Mouse (Mus musculus): ENCODE results near the gene Sbsn.
A peak's percentile ranks its signal among the peaks of the same experiment; 100 is the strongest.

The Sbsn gene

DNA sequence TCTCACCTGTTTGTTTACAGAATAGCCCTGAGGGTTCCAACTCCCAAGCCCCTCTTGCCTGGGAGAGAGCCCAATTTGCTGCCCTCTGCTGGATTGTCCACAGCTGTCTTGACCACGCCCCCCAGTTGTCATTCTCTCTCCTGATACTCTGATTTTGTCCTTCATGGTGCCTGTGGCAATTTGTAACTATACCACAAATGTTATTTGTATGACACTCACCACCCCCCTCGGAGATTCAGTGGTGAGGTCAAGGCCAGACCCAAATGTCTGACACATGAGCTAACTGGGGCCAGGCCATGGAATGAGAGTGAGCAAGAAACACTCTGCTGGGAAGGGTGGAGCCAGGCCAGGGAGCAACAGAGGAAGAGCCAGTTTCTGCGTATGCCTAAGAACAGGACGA is 7.6 kb downstream of the Sbsn start:
- no peak for DNase-seq

DNA sequence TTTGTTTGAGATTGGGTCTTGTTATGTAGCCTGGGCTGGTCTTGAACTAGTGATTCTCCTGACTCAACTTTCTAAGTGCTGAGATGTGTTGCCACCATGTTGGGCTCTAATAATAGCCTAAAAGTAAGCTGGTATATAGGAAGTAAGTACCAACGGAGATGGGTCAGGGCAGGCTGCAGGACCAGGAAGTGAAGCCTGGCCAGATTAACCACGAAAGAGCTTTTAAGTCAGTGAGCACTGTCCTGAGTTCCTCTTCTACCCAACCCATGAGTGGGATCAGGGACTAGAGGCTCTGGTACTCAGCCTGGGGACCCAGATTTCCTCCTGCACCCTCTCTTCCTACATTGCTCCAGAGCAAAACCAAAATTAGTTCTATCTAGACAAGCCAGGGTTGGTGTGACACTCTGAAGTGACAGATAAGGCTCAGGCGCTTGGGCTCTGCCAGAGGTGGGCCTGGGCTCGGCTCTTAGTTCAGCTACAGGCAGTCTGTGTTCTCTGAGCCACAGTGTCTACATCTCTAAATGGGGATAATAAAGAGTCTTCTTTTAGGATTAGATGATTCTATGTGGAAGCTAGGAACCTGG is 10.6 kb downstream of the Sbsn start:
- no peak for DNase-seq

GRCm38 (mm10) chr7:30763456-30763855 is 12.2 kb downstream of the Sbsn start, which contains the start of gene Dmkn:
Gene Dmkn, plus strand, starts transcription at chr7:30763756.
- no peak for DNase-seq

GRCm38 (mm10) chr7:30765173-30765572 is 13.9 kb downstream of the Sbsn start:
- no peak for DNase-seq

- DNase-seq, result no peak
Measured at GRCm38 (mm10) chr7:30766408-30766807, 15.1 kb downstream of the Sbsn start.

- DNase-seq, result no peak
Measured at GRCm38 (mm10) chr7:30769236-30769635, 18.0 kb downstream of the Sbsn start.

- no peak for DNase-seq
Measured at GRCm38 (mm10) chr7:30776104-30776503, 24.8 kb downstream of the Sbsn start.

- DNase-seq, result no peak
Measured at GRCm38 (mm10) chr7:30777081-30777579, 25.9 kb downstream of the Sbsn start.

DNA sequence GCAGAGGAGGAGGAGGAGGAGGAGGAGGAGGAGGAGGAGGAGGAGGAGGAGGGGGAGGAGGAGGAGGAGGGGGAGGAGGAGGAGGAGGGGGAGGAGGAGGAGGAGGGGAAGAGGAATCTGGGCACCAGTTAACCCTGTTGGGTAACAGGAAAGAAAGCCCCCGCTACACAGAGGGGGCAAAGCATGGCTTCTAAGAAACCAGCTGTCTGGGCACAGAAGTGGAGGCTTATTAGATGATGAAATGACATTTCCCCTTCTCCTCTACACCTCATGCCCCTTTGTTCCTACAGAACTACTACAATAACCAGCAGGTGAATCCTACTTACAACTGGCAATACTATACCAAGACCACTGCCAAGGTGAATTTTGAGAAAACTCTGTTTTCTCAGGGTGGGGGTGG is 26.6 kb downstream of the Sbsn start:
- no peak for DNase-seq

- DNase-seq, result no peak
Measured at GRCm38 (mm10) chr7:30781792-30782191, 30.5 kb downstream of the Sbsn start.

DNA sequence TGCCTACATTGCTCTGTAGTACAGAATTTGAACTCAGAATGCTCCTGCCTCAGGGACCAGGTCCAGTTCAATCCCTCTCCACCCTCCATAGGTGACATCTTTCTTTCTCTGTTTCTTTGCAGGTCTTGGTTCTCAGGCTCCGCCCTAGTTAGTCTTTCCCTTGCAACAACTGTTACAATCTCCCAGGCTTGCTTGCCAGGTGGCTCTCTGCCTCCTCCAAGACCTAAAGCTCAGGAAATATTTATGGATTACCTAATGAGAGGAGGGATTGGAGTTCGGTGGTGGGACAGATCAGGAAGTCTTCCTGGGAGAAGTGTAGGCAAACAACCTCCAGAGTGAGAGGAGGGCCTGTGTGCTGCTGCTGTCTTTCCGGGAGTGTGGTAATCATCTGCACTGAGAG is 31.4 kb downstream of the Sbsn start:
- DNase-seq, result no peak

DNA sequence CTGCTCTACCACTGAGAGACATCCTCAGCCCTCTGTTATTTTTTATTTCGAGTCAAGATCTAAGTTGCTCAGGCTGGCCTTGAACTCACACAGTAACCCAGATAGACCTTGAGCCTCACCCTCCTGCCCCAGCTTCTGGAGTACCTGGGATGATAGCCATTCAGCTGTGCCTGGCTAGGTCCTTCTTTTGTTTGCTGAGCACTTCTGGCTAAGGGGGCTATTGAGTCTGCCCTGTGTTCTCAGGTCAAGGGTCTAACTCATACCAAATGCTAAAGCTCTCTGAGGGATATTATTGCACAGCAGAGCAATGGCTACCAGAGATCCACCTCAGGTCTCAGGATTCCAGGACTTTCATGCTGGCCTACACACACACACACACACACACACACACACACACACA is 33.9 kb downstream of the Sbsn start:
- DNase-seq, result no peak

DNA sequence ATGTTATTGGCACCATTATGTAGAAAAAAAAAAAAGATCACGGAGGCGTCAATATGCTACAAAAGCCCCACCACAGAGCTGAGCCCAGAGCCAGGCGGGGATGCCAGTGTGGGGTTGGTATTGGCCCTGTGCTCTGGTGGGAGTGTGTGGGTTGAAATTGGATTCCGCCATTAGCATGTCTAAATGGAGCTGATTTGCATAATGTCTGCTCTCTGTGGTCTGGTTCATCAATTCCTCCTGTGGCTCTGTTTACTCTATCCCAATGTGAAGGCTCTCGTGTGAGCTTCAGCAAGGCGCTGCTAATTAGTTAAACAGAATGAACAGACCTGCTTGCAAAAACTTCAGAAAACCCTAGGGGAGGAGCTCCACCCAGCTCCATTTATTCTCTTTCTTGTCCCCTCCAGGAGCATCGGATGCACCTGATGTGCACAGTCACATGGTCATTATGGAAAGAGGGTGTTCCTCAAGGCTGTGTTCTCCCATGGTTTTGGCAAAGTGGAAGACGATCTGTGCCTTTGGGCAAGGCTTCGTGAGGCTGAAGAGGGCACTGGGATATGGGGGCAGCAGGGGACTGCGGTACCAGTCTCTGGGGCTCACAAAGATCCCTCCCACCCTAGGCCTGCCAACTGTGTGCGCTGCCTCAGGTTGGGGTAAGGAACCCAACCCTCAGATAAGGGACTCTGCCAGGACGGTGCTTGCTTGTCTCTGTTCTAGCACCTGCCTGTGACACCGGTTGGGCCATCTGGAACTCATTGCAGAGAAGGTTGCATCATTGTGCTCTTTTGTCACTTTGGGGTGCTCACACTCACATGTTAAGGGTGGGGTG is 34.7 kb downstream of the Sbsn start:
- peak; percentile 69 for DNase-seq

- no peak for DNase-seq
Measured at GRCm38 (mm10) chr7:30787377-30788022, 36.2 kb downstream of the Sbsn start, which contains the start of gene Krtdap. Gene Krtdap, plus strand, starts transcription at chr7:30787896.

- DNase-seq, result peak; percentile 35
Measured at GRCm38 (mm10) chr7:30790141-30790540, 38.9 kb downstream of the Sbsn start.

DNA sequence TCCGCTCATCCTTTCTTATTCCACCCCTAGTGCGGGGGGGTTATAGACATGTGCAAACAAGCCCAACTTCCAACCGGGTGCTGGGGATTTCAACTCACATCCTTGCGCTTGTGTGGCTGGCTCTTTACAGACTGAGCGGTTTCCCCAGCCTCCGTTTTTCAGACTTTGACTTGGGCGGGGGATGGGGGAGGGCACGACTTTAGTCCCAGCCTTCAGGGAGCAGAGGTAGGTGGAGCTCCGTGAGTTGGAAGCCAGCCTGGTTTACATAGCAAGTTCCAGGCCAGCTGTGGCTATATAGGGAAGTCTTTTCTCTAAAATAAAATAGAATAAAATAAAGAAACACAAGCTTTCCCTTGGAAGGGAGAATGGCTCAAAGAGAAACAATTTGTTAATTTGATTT is 40.6 kb downstream of the Sbsn start:
- no peak for DNase-seq

GRCm38 (mm10) chr7:30794921-30795320 is 43.6 kb downstream of the Sbsn start:
- DNase-seq, result no peak

DNA sequence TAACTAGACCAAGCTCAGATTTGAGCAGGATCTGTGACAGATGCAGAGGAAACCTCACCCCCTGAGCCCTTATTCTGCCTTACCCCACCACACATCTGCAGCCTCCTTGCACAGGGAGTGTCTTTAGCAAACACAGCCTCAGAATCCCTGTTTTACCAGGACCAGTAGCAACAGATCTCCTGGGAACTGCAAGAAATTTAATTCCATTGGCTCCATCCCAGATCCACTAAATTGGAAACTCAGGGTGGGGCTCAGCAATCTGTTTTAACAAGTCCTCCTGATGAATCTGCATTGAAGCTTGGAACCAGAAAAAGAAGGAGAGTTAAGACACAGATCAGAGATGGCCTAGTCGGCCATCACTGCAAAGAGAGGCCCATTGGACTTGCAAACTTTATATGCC is 45.5 kb downstream of the Sbsn start:
- DNase-seq, result peak; percentile 27

DNA sequence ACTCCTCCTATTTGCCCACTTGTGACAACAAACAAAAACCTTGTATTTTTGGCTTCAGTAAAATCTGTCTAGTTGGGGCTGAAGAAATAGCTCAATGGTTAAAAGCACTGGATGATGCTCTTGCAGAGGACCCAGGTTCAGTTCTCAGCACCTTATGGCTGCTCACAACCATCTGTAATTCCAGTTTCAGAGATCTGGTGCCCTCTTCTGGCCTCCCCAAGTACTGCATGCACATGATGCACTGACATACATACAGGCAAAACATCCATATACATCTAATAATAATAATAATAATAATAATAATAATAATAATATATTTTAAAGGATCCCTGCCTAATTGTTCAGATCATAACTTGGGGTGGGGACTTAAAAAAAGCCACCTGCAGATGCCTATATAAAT is 49.4 kb downstream of the Sbsn start:
- no peak for DNase-seq

DNA sequence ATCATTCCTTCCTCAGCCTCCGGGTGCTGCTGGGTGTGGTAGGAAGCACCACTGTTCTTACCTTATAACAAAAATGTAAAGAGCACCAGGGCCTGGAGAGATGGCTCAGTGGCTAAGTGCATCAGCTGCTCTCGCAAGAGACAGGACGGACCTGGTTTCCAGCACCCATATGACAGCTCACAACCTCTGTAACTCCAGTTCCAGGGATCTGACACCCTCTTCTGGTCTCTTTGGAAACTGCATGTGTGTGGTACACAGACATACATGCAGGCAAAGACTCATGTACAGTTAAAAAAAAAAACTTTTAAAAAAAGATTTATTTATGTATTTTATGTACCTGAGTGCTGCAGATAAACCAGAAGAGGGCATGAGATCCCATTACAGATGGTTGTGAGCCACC is 52.0 kb downstream of the Sbsn start:
- DNase-seq, result no peak

DNA sequence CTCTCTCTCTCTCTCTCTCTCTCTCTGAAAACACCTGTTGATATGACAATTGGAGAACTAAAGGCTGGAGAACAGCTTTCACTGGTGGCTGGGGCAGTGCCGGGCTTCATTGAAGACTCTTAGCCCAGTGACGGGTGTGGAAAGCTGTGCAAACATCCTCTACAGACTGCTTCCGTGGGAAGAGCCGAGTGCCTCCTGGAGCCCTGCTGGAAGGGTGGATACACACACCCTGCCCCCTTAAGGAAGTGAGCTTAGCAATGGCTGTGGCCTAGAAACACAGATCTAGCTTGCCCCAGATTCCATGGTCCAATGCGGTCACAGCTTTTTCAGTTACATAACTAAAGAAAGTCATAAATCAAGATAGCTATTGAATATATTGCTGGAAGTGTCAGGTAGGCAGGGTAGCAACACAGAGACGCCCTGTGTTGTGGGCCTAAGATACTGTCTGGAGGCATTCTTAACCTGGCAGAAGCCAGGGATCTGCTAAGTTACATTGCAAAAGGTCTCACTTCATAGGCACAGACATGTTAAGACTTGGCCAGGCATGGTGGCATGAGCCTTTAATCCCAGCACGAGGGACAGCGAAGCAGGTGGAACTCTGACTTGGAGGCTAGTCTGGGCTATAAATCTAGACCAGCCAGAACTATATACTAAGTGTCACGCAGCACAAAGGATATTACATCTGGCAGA is 52.9 kb downstream of the Sbsn start:
- no peak for DNase-seq
